Mouse (Mus musculus) lung, postnatal 0 days (tissue): ENCODE data around the gene Rasgef1a. TPM values are rescaled to one million over a fixed set of nuclear protein-coding genes. Genes with fewer than 3 reads are reported as not detected.

Experiments used
- ATAC-seq: fragments of 200-750 bp; cut with Nextera tagmentation; 2 replicates; pipeline ENCODE4 v1.8.0; 2017; ENCODE audit warnings: moderate library complexity
- DNase-seq: peaks from one replicate; pipeline ENCODE4 v3.0.0-alpha.2; 2016; ENCODE audit warnings: low spot score
- H3K27ac ChIP-seq: fragments of 300-500 bp; sonication (generic); 2 replicates; pipeline ENCODE4 v1.5.1; 2014; ENCODE audit warnings: antibody characterized with exemption, mild to moderate bottlenecking, low read length, mixed read lengths
- H3K27me3 ChIP-seq: fragments of 300-500 bp; sonication (generic); replicated peaks from 2 replicates; pipeline ENCODE4 v1.6.1; 2014; ENCODE audit warnings: low read length, mixed read lengths; ENCODE audit not compliant: insufficient read depth
- H3K36me3 ChIP-seq: fragments of 300-500 bp; sonication (generic); 2 replicates; pipeline ENCODE4 v1.6.1; 2014; ENCODE audit warnings: low read length, mixed read lengths; ENCODE audit not compliant: insufficient read depth
- H3K4me1 ChIP-seq: fragments of 300-500 bp; sonication (generic); 2 replicates; pipeline ENCODE4 v1.6.1; 2014; ENCODE audit warnings: antibody characterized with exemption, low read depth, low read length, mixed read lengths; ENCODE audit not compliant: insufficient read depth
- H3K4me2 ChIP-seq: fragments of 300-500 bp; sonication (generic); replicated peaks from 2 replicates; pipeline ENCODE4 v1.6.1; 2014; ENCODE audit warnings: low read depth, mild to moderate bottlenecking, low read length, moderate library complexity, mixed read lengths
- H3K4me3 ChIP-seq: fragments of 300-500 bp; sonication (generic); 2 replicates; pipeline ENCODE4 v1.5.1; 2014; ENCODE audit warnings: low read depth, low read length
- H3K9ac ChIP-seq: fragments of 300-500 bp; sonication (generic); replicated peaks from 2 replicates; pipeline ENCODE4 v1.6.1; 2014; ENCODE audit warnings: low read depth, mild to moderate bottlenecking
- H3K9me3 ChIP-seq: fragments of 300-500 bp; sonication (generic); 2 replicates; pipeline ENCODE4 v1.6.1; 2016; ENCODE audit warnings: low read length, mixed read lengths
- CTCF ChIP-seq: IDR thresholded peaks from 2 replicates; pipeline ENCODE4 v1.5.1; 2016; ENCODE audit warnings: antibody characterized with exemption, mild to moderate bottlenecking
- EP300 ChIP-seq: IDR thresholded peaks from 2 replicates; pipeline ENCODE4 v1.6.1; 2016; ENCODE audit warnings: antibody characterized with exemption, mild to moderate bottlenecking, control low read depth
- WGBS: fragments of 180-500 bp; shearing (Covaris S2); extraction: QIAGEN DNeasy Blood & Tissue Kit; methylation state at CpG from one replicate; pipeline ENCODE4 v1.1.7; 2014; 5-methylcytosine and 5-hydroxymethylcytosine counted together
- polyA plus RNA-seq: library from polyadenylated mRNA; unstranded; fragments of >200 nt; fragmentation: Nextera tagmentation; extraction: Ambion mirVana; gene quantifications from 2 replicates; pipeline ENCODE4 v1.2.1, GENCODE M21; 2015

The Rasgef1a gene
- polyA plus RNA-seq, 1 experiment from 2014 or later: 26.3 TPM

- peaks cover 5% of the 10 kb centered on the region; the same call in 1 of the 2 replicates for H3K4me1 ChIP-seq
- TF ChIP-seq CTCF (no peak), EP300 (peak; percentile 86)
- ATAC-seq (peak; percentile 86), DNase-seq (peak; percentile 70)
- H3K27me3 ChIP-seq: no peaks in the 10 kb centered on the region
- no peak overlapping the region for H3K9ac ChIP-seq
- peak overlapping the region; percentile 14; the same call in 1 of the 2 replicates for H3K4me2 ChIP-seq
- no peaks in the 10 kb centered on the region for H3K36me3 ChIP-seq
- no peaks in the 10 kb centered on the region for H3K9me3 ChIP-seq
- peak overlapping the region; percentile 83 for H3K27ac ChIP-seq
- no peak overlapping the region for H3K4me3 ChIP-seq
- WGBS: 42% methylated on average over 9 of the region's 9 CpGs
Measured at GRCm38 (mm10) chr6:118036118-118036805, 25.0 kb downstream of the Rasgef1a start.

DNA sequence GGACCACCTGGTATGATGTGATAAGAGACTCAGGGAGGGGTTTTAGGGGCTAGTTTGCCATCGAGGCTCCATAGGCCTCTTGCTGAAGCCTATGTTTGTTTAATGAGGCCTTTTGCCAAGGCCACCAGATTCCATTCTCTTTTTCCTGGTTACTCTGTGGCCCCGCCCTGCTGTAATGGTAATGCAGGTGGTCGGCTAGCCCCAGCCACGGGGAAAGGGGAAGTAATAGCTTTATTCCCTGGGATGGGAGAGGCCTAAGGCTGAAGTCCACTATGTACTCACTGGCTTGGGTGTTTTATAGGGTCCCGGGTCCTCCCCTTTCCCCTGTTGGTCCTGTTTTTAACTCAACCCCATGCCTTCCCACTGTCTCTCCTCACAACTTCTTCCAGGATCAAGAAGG is 25.6 kb downstream of the Rasgef1a start:
- no peaks in the 10 kb centered on the region for H3K27me3 ChIP-seq
- H3K9ac ChIP-seq: no peak overlapping the region
- H3K4me3 ChIP-seq: no peak overlapping the region
- H3K36me3 ChIP-seq: no peaks in the 10 kb centered on the region
- H3K4me1 ChIP-seq: peaks cover 5% of the 10 kb centered on the region; the same call in 1 of the 2 replicates
- H3K9me3 ChIP-seq: no peaks in the 10 kb centered on the region
- DNase-seq: peak; percentile 8
- TF ChIP-seq CTCF: no peak
- no peak for TF ChIP-seq EP300
- peak; percentile 4; the same call in 1 of the 2 replicates for ATAC-seq
- 38% methylated on average over 5 of the region's 5 CpGs for WGBS
- H3K4me2 ChIP-seq: 0 out of 2 replicates have a peak overlapping the region, but pooled peaks have one; percentile 14
- peak overlapping the region; percentile 83 for H3K27ac ChIP-seq

DNA sequence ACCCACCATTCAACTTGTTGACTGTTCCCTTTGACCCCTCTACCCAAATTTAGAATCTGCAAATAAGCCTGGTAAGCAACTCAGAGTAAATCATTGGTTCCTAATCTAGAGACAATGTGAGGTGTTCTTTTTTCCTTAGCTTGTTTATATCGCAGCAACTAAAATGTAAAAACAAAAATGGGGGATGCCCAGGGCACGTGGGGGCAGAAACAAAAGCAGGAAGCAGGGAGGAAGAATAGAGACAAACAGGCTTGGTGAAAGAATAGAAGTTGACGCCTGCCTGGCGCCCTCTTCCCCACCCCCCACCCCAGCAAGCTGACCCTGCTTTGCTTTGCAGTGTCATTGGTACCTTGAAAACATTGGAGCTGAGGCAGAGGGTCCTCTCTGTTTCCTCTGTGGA is 33.9 kb downstream of the Rasgef1a start:
- Histone ChIP-seq H3K36me3 (no peaks in the 10 kb centered on the region), H3K27me3 (no peaks in the 10 kb centered on the region), H3K4me2 (no peak overlapping the region), H3K4me3 (no peak overlapping the region), H3K9me3 (no peaks in the 10 kb centered on the region), H3K9ac (no peak overlapping the region), H3K27ac (peak overlapping the region; percentile 71), H3K4me1 (peaks cover 25% of the 10 kb centered on the region)
- ATAC-seq (peak; percentile 11), DNase-seq (peak; percentile 44)
- 48% methylated on average over 4 of the region's 4 CpGs for WGBS
- no peak for TF ChIP-seq CTCF
- TF ChIP-seq EP300: peak; percentile 98

DNA sequence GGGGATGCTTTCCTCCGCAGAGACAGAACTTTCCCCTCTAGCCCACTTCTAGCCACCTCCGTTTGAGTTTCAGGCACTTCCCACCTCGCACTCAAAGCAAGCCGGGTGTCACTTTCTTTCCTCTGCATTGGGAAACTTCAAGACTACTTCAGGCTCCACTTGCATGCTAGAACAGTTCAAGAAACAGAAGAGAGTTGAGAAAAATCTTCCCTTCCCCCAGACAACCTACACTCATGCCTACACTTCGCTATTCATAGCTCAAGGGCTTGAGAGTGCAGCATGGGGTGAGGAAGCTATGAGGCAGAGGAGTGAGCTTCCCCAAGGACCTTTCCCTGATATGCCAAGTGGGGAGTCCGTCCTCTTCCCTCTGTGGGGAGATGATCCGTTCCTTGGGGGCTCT is 34.7 kb downstream of the Rasgef1a start:
- Histone ChIP-seq H3K4me2 (no peak overlapping the region), H3K4me3 (no peak overlapping the region), H3K36me3 (no peaks in the 10 kb centered on the region), H3K9me3 (no peaks in the 10 kb centered on the region), H3K27ac (peak overlapping the region; percentile 71), H3K9ac (no peak overlapping the region), H3K4me1 (peaks cover 27% of the 10 kb centered on the region), H3K27me3 (no peaks in the 10 kb centered on the region)
- DNase-seq: peak; percentile 89
- TF ChIP-seq CTCF: no peak
- TF ChIP-seq EP300: peak; percentile 80
- WGBS: 36% methylated on average over 7 of the region's 7 CpGs
- ATAC-seq: peak; percentile 88

GRCm38 (mm10) chr6:118046511-118046910 is 35.3 kb downstream of the Rasgef1a start:
- TF ChIP-seq CTCF (no peak), EP300 (no peak)
- no peak overlapping the region for H3K4me2 ChIP-seq
- no peak for ATAC-seq
- H3K4me1 ChIP-seq: peaks cover 28% of the 10 kb centered on the region
- H3K36me3 ChIP-seq: no peaks in the 10 kb centered on the region
- WGBS: 63% methylated on average over 3 of the region's 3 CpGs
- no peaks in the 10 kb centered on the region for H3K9me3 ChIP-seq
- H3K9ac ChIP-seq: no peak overlapping the region
- H3K27me3 ChIP-seq: no peaks in the 10 kb centered on the region
- H3K27ac ChIP-seq: no peak overlapping the region
- H3K4me3 ChIP-seq: no peak overlapping the region
- no peak for DNase-seq

DNA sequence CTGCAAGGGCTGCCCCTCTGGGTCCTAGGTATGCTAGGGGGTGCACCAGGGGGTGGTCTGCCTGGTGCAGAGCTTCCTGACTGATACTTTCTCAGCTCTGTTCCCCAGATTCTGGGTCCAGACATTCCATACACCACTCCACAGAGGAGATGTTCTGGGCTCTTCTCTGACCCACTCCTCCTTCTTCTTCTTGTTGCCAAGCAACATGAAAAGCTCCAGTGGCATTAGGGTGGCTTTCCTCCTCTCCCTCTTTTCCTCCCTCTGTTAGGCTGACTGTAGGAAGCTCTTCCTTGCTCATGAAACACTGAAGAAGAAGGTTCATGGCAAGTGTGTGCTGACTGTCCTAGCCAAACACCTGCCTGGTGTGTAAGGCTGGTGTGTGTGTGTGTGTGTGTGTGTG is 35.7 kb downstream of the Rasgef1a start:
- Histone ChIP-seq H3K36me3 (no peaks in the 10 kb centered on the region), H3K9ac (no peak overlapping the region), H3K4me3 (no peak overlapping the region), H3K9me3 (no peaks in the 10 kb centered on the region), H3K27ac (no peak overlapping the region), H3K4me2 (no peak overlapping the region), H3K27me3 (no peaks in the 10 kb centered on the region), H3K4me1 (peaks cover 31% of the 10 kb centered on the region)
- ATAC-seq (no peak), DNase-seq (no peak)
- no peak for TF ChIP-seq CTCF
- no peak for TF ChIP-seq EP300
